In the genomic region with DNA sequence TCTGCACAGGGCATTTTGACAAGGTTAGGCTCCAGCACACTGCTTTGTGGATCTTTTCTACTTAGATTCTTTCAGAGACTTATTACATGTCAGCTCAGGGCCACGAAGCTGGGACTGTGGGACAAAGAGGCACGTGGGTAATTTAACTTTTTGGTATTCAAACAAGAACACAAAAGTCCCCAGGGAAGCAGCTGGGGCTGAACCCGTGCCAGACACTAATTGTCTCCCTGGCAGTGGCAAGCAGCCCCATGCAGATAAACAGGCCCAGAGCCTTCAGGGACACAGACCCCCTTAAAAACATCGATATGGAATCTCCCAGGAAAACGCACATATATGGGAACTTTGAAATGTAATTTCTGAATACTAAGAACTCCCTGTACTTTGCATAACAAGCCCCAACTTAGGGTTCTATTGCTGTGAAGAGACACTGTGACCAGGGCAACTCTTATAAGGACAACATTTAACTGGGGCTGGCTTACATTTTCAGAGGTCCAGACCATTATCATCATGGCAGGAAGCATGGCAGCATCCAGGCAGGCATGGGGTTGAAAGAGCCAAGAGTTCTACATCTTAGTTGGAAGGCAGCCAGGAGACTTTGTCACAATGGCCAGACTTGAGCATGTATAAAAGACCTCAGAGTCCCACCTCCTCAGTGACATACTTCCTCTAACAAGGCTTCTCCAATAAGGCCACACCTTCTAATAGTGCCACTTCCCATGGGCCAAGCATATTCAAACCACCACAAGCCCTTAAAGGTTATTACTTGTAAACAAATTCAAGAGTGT, we compare ENCODE assay signal across 13 mouse cellular contexts. TPM values are rescaled to one million over a fixed set of nuclear protein-coding genes. Genes with fewer than 3 reads are reported as not detected.
DNase-seq lines count a peak whose midpoint lies in the region; ATAC-seq and TF ChIP-seq lines count a peak whose summit lies in the region.
"Had no signal": no experiment of that assay in that cellular context is flagged by ENCODE, and none has a peak within 500 bp of the region (broad histone marks: within the 10 kb centered on the region; RNA-seq: fewer than 3 reads in every experiment).

No protein-coding gene starts in this region.

- peaks cover 3% of the 10 kb centered on the region; the same call in 1 of the 2 replicates for H3K27me3 ChIP-seq in hindbrain, embryonic 12.5 days
- peaks cover 13% of the 10 kb centered on the region; the same call in 1 of the 2 replicates for H3K27me3 ChIP-seq in hindbrain, embryonic 13.5 days
- no peaks in the 10 kb centered on the region for H3K27me3 ChIP-seq in midbrain, embryonic 14.5 days (ENCODE audit: control insufficient read depth, insufficient read depth, low read length)
- H3K27me3 ChIP-seq in midbrain, embryonic 16.5 days (ENCODE audit: control insufficient read depth, insufficient read depth, low read depth, low read length), result no peaks in the 10 kb centered on the region
- no peaks in the 10 kb centered on the region; the same call in 1 of the 2 replicates for H3K27me3 ChIP-seq in embryonic facial prominence, embryonic 10.5 days (replicated peaks; ENCODE audit: low read depth, poor library complexity, severe bottlenecking)
- H3K27me3 ChIP-seq: intestine, embryonic 15.5 days had no signal

- H3K9ac ChIP-seq in hindbrain, embryonic 12.5 days, result no peak overlapping the region
- H3K9ac ChIP-seq in hindbrain, embryonic 13.5 days, result no peak overlapping the region
- H3K9ac ChIP-seq in midbrain, embryonic 14.5 days (replicated peaks; ENCODE audit: low read length), result no peak overlapping the region
- no peak overlapping the region for H3K9ac ChIP-seq in midbrain, embryonic 16.5 days (ENCODE audit: low read depth, low read length)
- H3K9ac ChIP-seq: intestine, embryonic 15.5 days; lung, embryonic 15.5 days had no signal

- peak; percentile 35; the same call in 1 of the 2 replicates for ATAC-seq in hindbrain, embryonic 12.5 days (ENCODE audit: low FRiP score)
- ATAC-seq in hindbrain, embryonic 13.5 days (ENCODE audit: low FRiP score), result no peak
- ATAC-seq in midbrain, embryonic 14.5 days (ENCODE audit: low FRiP score, low TSS enrichment), result no peak; the same call in 1 of the 2 replicates
- ATAC-seq in midbrain, embryonic 16.5 days, result no peak
- ATAC-seq: CD4-positive, CD25-positive, alpha-beta regulatory T cell, adult 4 months; intestine, embryonic 15.5 days had no signal

- 39% methylated on average over 5 of the region's 5 CpGs for WGBS in hindbrain, embryonic 12.5 days
- WGBS in hindbrain, embryonic 13.5 days, result 14% methylated on average over 5 of the region's 5 CpGs
- 26% methylated on average over 5 of the region's 5 CpGs for WGBS in midbrain, embryonic 14.5 days
- WGBS in midbrain, embryonic 16.5 days, result 30% methylated on average over 5 of the region's 5 CpGs
- 67% methylated on average over 5 of the region's 5 CpGs for WGBS in embryonic facial prominence, embryonic 10.5 days

- no peaks in the 10 kb centered on the region for H3K4me1 ChIP-seq in hindbrain, embryonic 12.5 days
- H3K4me1 ChIP-seq in hindbrain, embryonic 13.5 days (replicated peaks), result peaks cover 7% of the 10 kb centered on the region; the same call in 1 of the 2 replicates
- no peaks in the 10 kb centered on the region for H3K4me1 ChIP-seq in midbrain, embryonic 14.5 days (ENCODE audit: control insufficient read depth, insufficient read depth, low read length)
- no peaks in the 10 kb centered on the region for H3K4me1 ChIP-seq in midbrain, embryonic 16.5 days (ENCODE audit: control insufficient read depth, insufficient read depth, low read length)
- H3K4me1 ChIP-seq in embryonic facial prominence, embryonic 10.5 days, result peaks cover 3% of the 10 kb centered on the region

- H3K9me3 ChIP-seq in hindbrain, embryonic 12.5 days (replicated peaks), result peaks cover 7% of the 10 kb centered on the region; the same call in 1 of the 2 replicates
- no peaks in the 10 kb centered on the region for H3K9me3 ChIP-seq in hindbrain, embryonic 13.5 days
- no peaks in the 10 kb centered on the region for H3K9me3 ChIP-seq in midbrain, embryonic 14.5 days (ENCODE audit: control insufficient read depth, low read length)
- H3K9me3 ChIP-seq in midbrain, embryonic 16.5 days (replicated peaks; ENCODE audit: control insufficient read depth, low read length, poor library complexity, severe bottlenecking), result no peaks in the 10 kb centered on the region
- no peaks in the 10 kb centered on the region for H3K9me3 ChIP-seq in embryonic facial prominence, embryonic 10.5 days
- H3K9me3 ChIP-seq: intestine, embryonic 15.5 days; lung, embryonic 15.5 days had no signal

- no peak overlapping the region for H3K27ac ChIP-seq in hindbrain, embryonic 12.5 days
- no peak overlapping the region for H3K27ac ChIP-seq in hindbrain, embryonic 13.5 days
- H3K27ac ChIP-seq in midbrain, embryonic 14.5 days (replicated peaks; ENCODE audit: low read depth, low read length), result no peak overlapping the region
- H3K27ac ChIP-seq in midbrain, embryonic 16.5 days (ENCODE audit: low read length), result no peak overlapping the region
- H3K27ac ChIP-seq in embryonic facial prominence, embryonic 10.5 days (replicated peaks), result 0 out of 2 replicates have a peak overlapping the region, but pooled peaks have one; percentile 30
- H3K27ac ChIP-seq: intestine, embryonic 15.5 days; lung, embryonic 15.5 days had no signal

- no peak overlapping the region for H3K4me2 ChIP-seq in hindbrain, embryonic 12.5 days (replicated peaks)
- H3K4me2 ChIP-seq in hindbrain, embryonic 13.5 days, result no peak overlapping the region
- H3K4me2 ChIP-seq in midbrain, embryonic 14.5 days (ENCODE audit: low read length), result no peak overlapping the region
- H3K4me2 ChIP-seq in midbrain, embryonic 16.5 days (ENCODE audit: low read length), result no peak overlapping the region
- H3K4me2 ChIP-seq: heart, embryonic 11.5 days; intestine, embryonic 15.5 days; lung, embryonic 15.5 days had no signal

- no peaks in the 10 kb centered on the region for H3K36me3 ChIP-seq in hindbrain, embryonic 12.5 days
- H3K36me3 ChIP-seq in hindbrain, embryonic 13.5 days, result no peaks in the 10 kb centered on the region
- no peaks in the 10 kb centered on the region for H3K36me3 ChIP-seq in midbrain, embryonic 14.5 days (ENCODE audit: control insufficient read depth, insufficient read depth, low read length)
- no peaks in the 10 kb centered on the region for H3K36me3 ChIP-seq in midbrain, embryonic 16.5 days (ENCODE audit: control insufficient read depth, insufficient read depth, low read length)
- no peaks in the 10 kb centered on the region for H3K36me3 ChIP-seq in embryonic facial prominence, embryonic 10.5 days (replicated peaks)
- H3K36me3 ChIP-seq: intestine, embryonic 15.5 days; lung, embryonic 15.5 days had no signal

- no peak overlapping the region for H3K4me3 ChIP-seq in hindbrain, embryonic 12.5 days
- no peak overlapping the region for H3K4me3 ChIP-seq in hindbrain, embryonic 13.5 days
- H3K4me3 ChIP-seq in midbrain, embryonic 14.5 days (replicated peaks; ENCODE audit: low read depth, low read length), result no peak overlapping the region
- H3K4me3 ChIP-seq in midbrain, embryonic 16.5 days (ENCODE audit: low read depth, low read length), result no peak overlapping the region
- no peak overlapping the region for H3K4me3 ChIP-seq in embryonic facial prominence, embryonic 10.5 days
- H3K4me3 ChIP-seq: intestine, embryonic 15.5 days; lung, embryonic 15.5 days had no signal

- TF ChIP-seq CTCF in brain, embryonic 14.5 days (IDR thresholded peaks at IDR 0.05; ENCODE audit: borderline replicate concordance, extremely low read depth, insufficient read depth, insufficient read length), result no peak

- TF ChIP-seq POLR2A in brain, embryonic 14.5 days (IDR thresholded peaks at IDR 0.05; ENCODE audit: borderline replicate concordance, extremely low read depth, insufficient read depth, insufficient read length, poor library complexity, severe bottlenecking), result no peak

- DNase-seq in midbrain, embryonic 14.5 days, result peak; percentile 68
- DNase-seq in brain, embryonic 14.5 days (ENCODE audit: low read depth), result peak; percentile 93
- no peak for DNase-seq in embryonic facial prominence, embryonic 10.5 days (ENCODE audit: low spot score)
- no peak for DNase-seq in urinary bladder, postnatal 36 days (ENCODE audit: low spot score in 2 of 2)
- DNase-seq: adrenal gland, postnatal 25 days; kidney, postnatal 14 days had no signal

RNA-seq across cellular contexts. Expression of a gene that starts 41.6 kb away (rescaled TPM):
- 168 and 182 TPM in 2 replicates for polyA plus RNA-seq in hindbrain, embryonic 12.5 days (2016; fragmentation: Nextera tagmentation; extraction: Ambion mirVana)
- 164 and 178 TPM in 2 replicates for polyA plus RNA-seq in hindbrain, embryonic 13.5 days (2015; fragmentation: Nextera tagmentation; extraction: Ambion mirVana)
- polyA plus RNA-seq in midbrain, embryonic 14.5 days (2014; fragmentation: Nextera tagmentation; extraction: Ambion mirVana), result 155 and 178 TPM in 2 replicates
- polyA plus RNA-seq in midbrain, embryonic 16.5 days (2015; fragmentation: Nextera tagmentation; extraction: Ambion mirVana), result 164 and 187 TPM in 2 replicates
- 112 and 132 TPM in 2 replicates for polyA plus RNA-seq in brain, embryonic 14.5 days (2012; rRNA removed)
- 193 and 200 TPM in 2 replicates for polyA plus RNA-seq in embryonic facial prominence, embryonic 10.5 days (2016; fragmentation: Nextera tagmentation; extraction: Ambion mirVana)

Comparison
In these comparisons a context has a peak if more than half of its experiments do, and no peak if none do; other contexts are left out.
1. DNase-seq: peak in midbrain, embryonic 14.5 days (single experiment) and brain, embryonic 14.5 days (single experiment); none in embryonic facial prominence, embryonic 10.5 days (single experiment) and urinary bladder, postnatal 36 days (0 of 2).